Mouse (Mus musculus): Measurements from ENCODE around the gene Stat3. TPM values are rescaled to one million over a fixed set of nuclear protein-coding genes. Genes with fewer than 3 reads are reported as not detected.

Gene Stat3
- polyA plus RNA-seq, 1 experiment from 2014 or later, result 50.6 TPM

GRCm38 (mm10) chr11:100958613-100959463 lies 19.5 kb upstream of the Stat3 start:
- H3K27me3 ChIP-seq (ENCODE audit: control insufficient read depth, insufficient read depth, low read length), result peaks cover 26% of the 10 kb centered on the region
- peak overlapping the region; percentile 25 for H3K4me3 ChIP-seq (replicated peaks; ENCODE audit: low read length)
- no peaks in the 10 kb centered on the region for H3K36me3 ChIP-seq (replicated peaks; ENCODE audit: control insufficient read depth, insufficient read depth)
- WGBS, result 8% methylated on average over 75 of the region's 76 CpGs
- peak overlapping the region; percentile 44 for H3K4me2 ChIP-seq (replicated peaks)
- ATAC-seq (ENCODE audit: low FRiP score) (no peak), DNase-seq (ENCODE audit: low spot score) (no peak)
- peak overlapping the region; percentile 29; the same call in 1 of the 2 replicates for H3K9ac ChIP-seq
- peaks cover 11% of the 10 kb centered on the region; the same call in 1 of the 2 replicates for H3K4me1 ChIP-seq (replicated peaks; ENCODE audit: control insufficient read depth, insufficient read depth, low read length)
- no peak overlapping the region for H3K27ac ChIP-seq
- H3K9me3 ChIP-seq (ENCODE audit: control insufficient read depth, low read length), result no peaks in the 10 kb centered on the region

GRCm38 (mm10) chr11:100957915-100958469 lies 18.7 kb upstream of the Stat3 start:
- ATAC-seq (ENCODE audit: low FRiP score), result no peak
- WGBS, result 35% methylated on average over 6 of the region's 6 CpGs

GRCm38 (mm10) chr11:100957244-100957643 lies 17.9 kb upstream of the Stat3 start:
- Histone ChIP-seq H3K4me1 (replicated peaks; ENCODE audit: control insufficient read depth, insufficient read depth, low read length) (peaks cover 11% of the 10 kb centered on the region; the same call in 1 of the 2 replicates), H3K27me3 (ENCODE audit: control insufficient read depth, insufficient read depth, low read length) (peaks cover 26% of the 10 kb centered on the region), H3K4me2 (replicated peaks) (no peak overlapping the region), H3K27ac (no peak overlapping the region), H3K4me3 (replicated peaks; ENCODE audit: low read length) (no peak overlapping the region), H3K9me3 (ENCODE audit: control insufficient read depth, low read length) (no peaks in the 10 kb centered on the region), H3K36me3 (replicated peaks; ENCODE audit: control insufficient read depth, insufficient read depth) (no peaks in the 10 kb centered on the region), H3K9ac (no peak overlapping the region)
- peak; percentile 92 for DNase-seq (ENCODE audit: low spot score)
- no peak for ATAC-seq (ENCODE audit: low FRiP score)
- 3% methylated on average over 5 of the region's 5 CpGs for WGBS

More at GRCm38 (mm10) chr11:100957915-100958469, 18.7 kb upstream of the Stat3 start:
- no peak for DNase-seq (ENCODE audit: low spot score)
- Histone ChIP-seq H3K4me2 (replicated peaks) (no peak overlapping the region), H3K9ac (no peak overlapping the region), H3K4me3 (replicated peaks; ENCODE audit: low read length) (no peak overlapping the region), H3K4me1 (replicated peaks; ENCODE audit: control insufficient read depth, insufficient read depth, low read length) (peaks cover 11% of the 10 kb centered on the region; the same call in 1 of the 2 replicates), H3K9me3 (ENCODE audit: control insufficient read depth, low read length) (no peaks in the 10 kb centered on the region), H3K36me3 (replicated peaks; ENCODE audit: control insufficient read depth, insufficient read depth) (no peaks in the 10 kb centered on the region), H3K27me3 (ENCODE audit: control insufficient read depth, insufficient read depth, low read length) (peaks cover 26% of the 10 kb centered on the region), H3K27ac (no peak overlapping the region)

GRCm38 (mm10) chr11:100949540-100949939 lies 10.2 kb upstream of the Stat3 start:
- H3K27me3 ChIP-seq (ENCODE audit: control insufficient read depth, insufficient read depth, low read length), result no peaks in the 10 kb centered on the region
- no peak overlapping the region for H3K9ac ChIP-seq
- H3K36me3 ChIP-seq (replicated peaks; ENCODE audit: control insufficient read depth, insufficient read depth), result no peaks in the 10 kb centered on the region
- H3K4me1 ChIP-seq (replicated peaks; ENCODE audit: control insufficient read depth, insufficient read depth, low read length), result 0 out of 2 replicates have a peak, but pooled peaks cover 5% of the 10 kb centered on the region
- H3K27ac ChIP-seq, result no peak overlapping the region
- ATAC-seq (ENCODE audit: low FRiP score), result no peak
- no peaks in the 10 kb centered on the region for H3K9me3 ChIP-seq (ENCODE audit: control insufficient read depth, low read length)
- H3K4me3 ChIP-seq (replicated peaks; ENCODE audit: low read length), result no peak overlapping the region
- WGBS, result 96% methylated on average over 1 of the region's 1 CpGs
- no peak overlapping the region for H3K4me2 ChIP-seq (replicated peaks)
- no peak for DNase-seq (ENCODE audit: low spot score)

- H3K36me3 ChIP-seq (replicated peaks; ENCODE audit: control insufficient read depth, insufficient read depth), result no peaks in the 10 kb centered on the region
- no peaks in the 10 kb centered on the region for H3K27me3 ChIP-seq (ENCODE audit: control insufficient read depth, insufficient read depth, low read length)
- H3K4me3 ChIP-seq (replicated peaks; ENCODE audit: low read length), result no peak overlapping the region
- DNase-seq (ENCODE audit: low spot score) (no peak), ATAC-seq (ENCODE audit: low FRiP score) (no peak)
- H3K4me1 ChIP-seq (replicated peaks; ENCODE audit: control insufficient read depth, insufficient read depth, low read length), result 0 out of 2 replicates have a peak, but pooled peaks cover 5% of the 10 kb centered on the region
- H3K9ac ChIP-seq, result no peak overlapping the region
- no peaks in the 10 kb centered on the region for H3K9me3 ChIP-seq (ENCODE audit: control insufficient read depth, low read length)
- no peak overlapping the region for H3K27ac ChIP-seq
- 67% methylated on average over 4 of the region's 4 CpGs for WGBS
- H3K4me2 ChIP-seq (replicated peaks), result no peak overlapping the region
Measured at GRCm38 (mm10) chr11:100948317-100948716, 9.0 kb upstream of the Stat3 start.

GRCm38 (mm10) chr11:100947548-100947947 lies 8.2 kb upstream of the Stat3 start:
- ATAC-seq (ENCODE audit: low FRiP score), result no peak

GRCm38 (mm10) chr11:100946862-100947261 lies 7.5 kb upstream of the Stat3 start:
- no peaks in the 10 kb centered on the region for H3K27me3 ChIP-seq (ENCODE audit: control insufficient read depth, insufficient read depth, low read length)
- ATAC-seq (ENCODE audit: low FRiP score) (no peak), DNase-seq (ENCODE audit: low spot score) (peak; percentile 34)
- no peaks in the 10 kb centered on the region for H3K36me3 ChIP-seq (replicated peaks; ENCODE audit: control insufficient read depth, insufficient read depth)
- no peak overlapping the region for H3K4me3 ChIP-seq (replicated peaks; ENCODE audit: low read length)
- H3K4me1 ChIP-seq (replicated peaks; ENCODE audit: control insufficient read depth, insufficient read depth, low read length), result 0 out of 2 replicates have a peak, but pooled peaks cover 2% of the 10 kb centered on the region
- WGBS, result 43% methylated on average over 4 of the region's 4 CpGs
- peak overlapping the region; percentile 47; the same call in 1 of the 2 replicates for H3K27ac ChIP-seq
- H3K9ac ChIP-seq, result no peak overlapping the region
- no peak overlapping the region for H3K4me2 ChIP-seq (replicated peaks)
- H3K9me3 ChIP-seq (ENCODE audit: control insufficient read depth, low read length), result no peaks in the 10 kb centered on the region

More at GRCm38 (mm10) chr11:100947548-100947947, 8.2 kb upstream of the Stat3 start:
- Histone ChIP-seq H3K4me1 (replicated peaks; ENCODE audit: control insufficient read depth, insufficient read depth, low read length) (0 out of 2 replicates have a peak, but pooled peaks cover 5% of the 10 kb centered on the region), H3K9me3 (ENCODE audit: control insufficient read depth, low read length) (no peaks in the 10 kb centered on the region), H3K36me3 (replicated peaks; ENCODE audit: control insufficient read depth, insufficient read depth) (no peaks in the 10 kb centered on the region), H3K27ac (no peak overlapping the region), H3K27me3 (ENCODE audit: control insufficient read depth, insufficient read depth, low read length) (no peaks in the 10 kb centered on the region), H3K4me2 (replicated peaks) (no peak overlapping the region), H3K9ac (no peak overlapping the region), H3K4me3 (replicated peaks; ENCODE audit: low read length) (no peak overlapping the region)
- DNase-seq (ENCODE audit: low spot score), result no peak

- no peaks in the 10 kb centered on the region for H3K36me3 ChIP-seq (replicated peaks; ENCODE audit: control insufficient read depth, insufficient read depth)
- H3K4me1 ChIP-seq (replicated peaks; ENCODE audit: control insufficient read depth, insufficient read depth, low read length), result peaks cover 13% of the 10 kb centered on the region
- no peaks in the 10 kb centered on the region for H3K27me3 ChIP-seq (ENCODE audit: control insufficient read depth, insufficient read depth, low read length)
- 88% methylated on average over 1 of the region's 1 CpGs for WGBS
- H3K9me3 ChIP-seq (ENCODE audit: control insufficient read depth, low read length), result no peaks in the 10 kb centered on the region
- no peak overlapping the region for H3K27ac ChIP-seq
- no peak for DNase-seq (ENCODE audit: low spot score)
- H3K4me2 ChIP-seq (replicated peaks), result no peak overlapping the region
- H3K4me3 ChIP-seq (replicated peaks; ENCODE audit: low read length), result no peak overlapping the region
- ATAC-seq (ENCODE audit: low FRiP score), result no peak
- no peak overlapping the region for H3K9ac ChIP-seq
Measured at GRCm38 (mm10) chr11:100942388-100942787, 3.0 kb upstream of the Stat3 start.

- WGBS, result under 1% methylated on average over 48 of the region's 48 CpGs
- peak overlapping the region; percentile 59 for H3K4me3 ChIP-seq (replicated peaks; ENCODE audit: low read length)
- H3K9ac ChIP-seq, result peak overlapping the region; percentile 69
- H3K9me3 ChIP-seq (ENCODE audit: control insufficient read depth, low read length), result no peaks in the 10 kb centered on the region
- ATAC-seq (ENCODE audit: low FRiP score), result no peak; the same call in 1 of the 2 replicates
- peak overlapping the region; percentile 56 for H3K4me2 ChIP-seq (replicated peaks)
- H3K27me3 ChIP-seq (ENCODE audit: control insufficient read depth, insufficient read depth, low read length), result no peaks in the 10 kb centered on the region
- DNase-seq (ENCODE audit: low spot score), result no peak
- no peaks in the 10 kb centered on the region for H3K36me3 ChIP-seq (replicated peaks; ENCODE audit: control insufficient read depth, insufficient read depth)
- peaks cover 20% of the 10 kb centered on the region for H3K4me1 ChIP-seq (replicated peaks; ENCODE audit: control insufficient read depth, insufficient read depth, low read length)
- H3K27ac ChIP-seq, result peak overlapping the region; percentile 68
Measured at GRCm38 (mm10) chr11:100938711-100939511, 429 bp downstream of the Stat3 start.

Measured in hindbrain, embryonic 14.5 days (tissue).